ENCODE assay signal across 11 mouse cellular contexts in the genomic region with DNA sequence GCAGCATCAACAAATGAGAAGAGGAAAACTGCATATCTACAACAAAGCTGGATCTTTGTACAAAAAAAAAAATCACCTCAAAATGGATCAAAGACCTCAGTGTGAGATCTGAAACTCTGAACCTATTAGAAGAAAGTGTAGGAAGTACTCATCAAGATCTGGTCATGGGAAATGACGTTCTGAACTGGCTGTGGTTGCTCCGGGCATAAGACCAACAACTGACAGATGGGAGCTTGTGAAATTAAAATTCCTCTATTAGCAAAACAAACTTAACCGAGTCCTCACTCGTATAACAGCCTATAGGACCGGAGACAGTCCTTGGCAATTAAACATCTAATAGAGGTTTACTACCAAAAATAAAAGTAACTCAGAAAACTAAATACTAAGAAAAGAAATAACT.
A peak's percentile ranks its signal among the peaks of the same experiment; 100 is the strongest.
DNase-seq lines count a peak whose midpoint lies in the region; ATAC-seq and TF ChIP-seq lines count a peak whose summit lies in the region.
"Had no signal": no experiment of that assay in that cellular context is flagged by ENCODE, and none has a peak within 500 bp of the region (broad histone marks: within the 10 kb centered on the region; RNA-seq: fewer than 3 reads in every experiment).

No protein-coding gene starts in this region.

- WGBS in lung, embryonic 14.5 days, result 46% methylated on average over 5 of the region's 5 CpGs
- 47% methylated on average over 5 of the region's 5 CpGs for WGBS in lung, adult 2 months

- no peaks in the 10 kb centered on the region for H3K9me3 ChIP-seq in lung, embryonic 14.5 days (ENCODE audit: low read depth, low read length)

- no peak for TF ChIP-seq POLR2A in lung, adult 2 months (IDR thresholded peaks at IDR 0.05; ENCODE audit: borderline replicate concordance, extremely low read depth, low read depth, low read length)

- H3K4me2 ChIP-seq in lung, embryonic 14.5 days, result no peak overlapping the region

- H3K4me3 ChIP-seq in lung, embryonic 14.5 days (ENCODE audit: low read depth, low read length), result no peak overlapping the region
- H3K4me3 ChIP-seq in lung, adult 2 months (replicated peaks; ENCODE audit: extremely low read depth, low read depth, low read length), result no peak overlapping the region

- ATAC-seq in lung, embryonic 14.5 days (ENCODE audit: insufficient read depth), result no peak
- 0 out of 2 replicates have a peak, but pooled peaks have one; percentile 37 for ATAC-seq in megakaryocyte-erythroid progenitor cell, adult 5-6 weeks (replicated peaks; ENCODE audit: low FRiP score, low TSS enrichment, poor library complexity, severe bottlenecking)
- ATAC-seq in erythroblast, adult 5-6 weeks (replicated peaks; ENCODE audit: low FRiP score, poor library complexity, severe bottlenecking), result no peak
- ATAC-seq: forebrain, postnatal 0 days had no signal

- H3K27me3 ChIP-seq in lung, embryonic 14.5 days (ENCODE audit: insufficient read depth, low read length), result no peaks in the 10 kb centered on the region

- peak; percentile 26 to 36 for DNase-seq in cerebellum, adult 18-20 months
- no peak for DNase-seq in cerebellum, adult 8-10 months
- DNase-seq in lung, embryonic 14.5 days, result peak; percentile 66
- DNase-seq in lung, adult 2 months, result no peak
- DNase-seq in heart, adult 9 months (ENCODE audit: low spot score in 2 of 2), result peak; percentile 21 to 49
- DNase-seq in layer of hippocampus, postnatal 36 days, result no peak
- DNase-seq: adrenal gland, postnatal 14 days; forebrain, postnatal 0 days; thymus, adult 2 months had no signal

- TF ChIP-seq CTCF in lung, embryonic 14.5 days (IDR thresholded peaks at IDR 0.05; ENCODE audit: low read depth), result no peak
- TF ChIP-seq CTCF in lung, adult 2 months (IDR thresholded peaks at IDR 0.05; ENCODE audit: insufficient read depth, low read length), result no peak

- no peak overlapping the region for H3K27ac ChIP-seq in lung, embryonic 14.5 days (ENCODE audit: low read depth)

- no peaks in the 10 kb centered on the region for H3K4me1 ChIP-seq in lung, embryonic 14.5 days (ENCODE audit: insufficient read depth)
- no peaks in the 10 kb centered on the region for H3K4me1 ChIP-seq in lung, adult 2 months (ENCODE audit: control insufficient read depth, insufficient read depth, low read length)

- no peak overlapping the region for H3K9ac ChIP-seq in lung, embryonic 14.5 days
- H3K9ac ChIP-seq: forebrain, postnatal 0 days had no signal

- H3K36me3 ChIP-seq in lung, embryonic 14.5 days (ENCODE audit: insufficient read depth), result no peaks in the 10 kb centered on the region

Comparison
In these comparisons a context has a peak if more than half of its experiments do, and no peak if none do; other contexts are left out.
1. DNase-seq: peak in cerebellum, adult 18-20 months (2 of 2), lung, embryonic 14.5 days (single experiment) and heart, adult 9 months (2 of 2); none in cerebellum, adult 8-10 months (single experiment), lung, adult 2 months (single experiment) and layer of hippocampus, postnatal 36 days (0 of 2).